In genomic region chr11:78160171-78160570, GRCm38 (mm10) we compare ENCODE assay signal across 1 mouse cellular context.
TF ChIP-seq lines count a peak whose summit lies in the region.

No protein-coding gene starts in this region.

TF ChIP-seq in myocyte, 11 proteins besides CTCF, POLR2A, EP300 and RAD21:
- TF ChIP-seq POLR2AphosphoS2 (IDR thresholded peaks at IDR 0.05; ENCODE audit: insufficient read length, low read depth) (no peak), SRF (IDR thresholded peaks at IDR 0.05; ENCODE audit: control insufficient read depth, insufficient read length, low read depth) (no peak), E2F4 (IDR thresholded peaks at IDR 0.05; ENCODE audit: insufficient read depth) (no peak), REST (IDR thresholded peaks at IDR 0.05; ENCODE audit: insufficient read depth, insufficient read length) (no peak), USF1 (IDR thresholded peaks at IDR 0.05; ENCODE audit: low read depth) (no peak), CEBPB (IDR thresholded peaks at IDR 0.05; ENCODE audit: insufficient read depth, poor library complexity, severe bottlenecking) (no peak), TCF3 (IDR thresholded peaks at IDR 0.05; ENCODE audit: insufficient read length, low read depth) (no peak), MAX (IDR thresholded peaks at IDR 0.05; ENCODE audit: low read depth) (no peak), MYOG (IDR thresholded peaks at IDR 0.05; ENCODE audit: control insufficient read depth in 1 of 3, insufficient read depth in 1 of 3, insufficient read length in 2 of 3, low read depth in 2 of 3) (no peak), MYOD1 (IDR thresholded peaks at IDR 0.05; ENCODE audit: control insufficient read depth in 1 of 3, insufficient read length in 2 of 3, low read depth in 2 of 3) (no peak), TCF12 (IDR thresholded peaks at IDR 0.05; ENCODE audit: insufficient read depth, poor library complexity, severe bottlenecking) (no peak)
